Mouse (Mus musculus): ENCODE data around the gene Timm8a2. TPM values are rescaled to one million over a fixed set of nuclear protein-coding genes. Genes with fewer than 3 reads are reported as not detected.
A peak's percentile ranks its signal among the peaks of the same experiment; 100 is the strongest.

Timm8a2 gene
- polyA plus RNA-seq, 1 experiment from 2014 or later, result not detected

GRCm38 (mm10) chr14:122011768-122012167, 22.7 kb upstream of the Timm8a2 start:
- Histone ChIP-seq H3K9me3 (replicated peaks) (no peaks in the 10 kb centered on the region), H3K9ac (no peak overlapping the region), H3K4me3 (no peak overlapping the region), H3K4me2 (no peak overlapping the region), H3K27me3 (no peaks in the 10 kb centered on the region), H3K27ac (no peak overlapping the region), H3K4me1 (replicated peaks) (peaks cover 23% of the 10 kb centered on the region), H3K36me3 (peaks cover 9% of the 10 kb centered on the region; the same call in 1 of the 2 replicates)
- WGBS, result 86% methylated on average over 8 of the region's 8 CpGs
- no peak for ATAC-seq (replicated peaks; ENCODE audit: insufficient number of reproducible peaks, insufficient read depth, low FRiP score, low read depth)

- 47% methylated on average over 5 of the region's 5 CpGs for WGBS
- H3K36me3 ChIP-seq, result peaks cover 9% of the 10 kb centered on the region; the same call in 1 of the 2 replicates
- ATAC-seq (replicated peaks; ENCODE audit: insufficient number of reproducible peaks, insufficient read depth, low FRiP score, low read depth), result no peak
- H3K27ac ChIP-seq, result no peak overlapping the region
- no peaks in the 10 kb centered on the region for H3K9me3 ChIP-seq (replicated peaks)
- no peak overlapping the region for H3K4me3 ChIP-seq
- H3K4me2 ChIP-seq, result no peak overlapping the region
- H3K27me3 ChIP-seq, result no peaks in the 10 kb centered on the region
- no peak overlapping the region for H3K9ac ChIP-seq
- peaks cover 27% of the 10 kb centered on the region for H3K4me1 ChIP-seq (replicated peaks)
Observed at GRCm38 (mm10) chr14:122012193-122012592, 22.3 kb upstream of the Timm8a2 start.

GRCm38 (mm10) chr14:122012814-122013213, 21.7 kb upstream of the Timm8a2 start:
- Histone ChIP-seq H3K4me3 (no peak overlapping the region), H3K4me2 (no peak overlapping the region), H3K27me3 (no peaks in the 10 kb centered on the region), H3K27ac (peak overlapping the region; percentile 21; the same call in 1 of the 2 replicates), H3K4me1 (replicated peaks) (peaks cover 30% of the 10 kb centered on the region), H3K9ac (no peak overlapping the region), H3K9me3 (replicated peaks) (no peaks in the 10 kb centered on the region), H3K36me3 (peaks cover 9% of the 10 kb centered on the region; the same call in 1 of the 2 replicates)
- ATAC-seq (replicated peaks; ENCODE audit: insufficient number of reproducible peaks, insufficient read depth, low FRiP score, low read depth), result no peak
- WGBS, result 71% methylated on average over 13 of the region's 13 CpGs

GRCm38 (mm10) chr14:122013417-122013951, 21.0 kb upstream of the Timm8a2 start:
- Histone ChIP-seq H3K4me3 (no peak overlapping the region), H3K9ac (no peak overlapping the region), H3K4me2 (no peak overlapping the region), H3K27ac (peak overlapping the region; percentile 21; the same call in 1 of the 2 replicates), H3K27me3 (no peaks in the 10 kb centered on the region), H3K4me1 (replicated peaks) (peaks cover 30% of the 10 kb centered on the region), H3K9me3 (replicated peaks) (no peaks in the 10 kb centered on the region), H3K36me3 (peaks cover 9% of the 10 kb centered on the region; the same call in 1 of the 2 replicates)
- no peak for ATAC-seq (replicated peaks; ENCODE audit: insufficient number of reproducible peaks, insufficient read depth, low FRiP score, low read depth)
- 74% methylated on average over 14 of the region's 14 CpGs for WGBS

- Histone ChIP-seq H3K4me2 (no peak overlapping the region), H3K9ac (no peak overlapping the region), H3K4me1 (replicated peaks) (peaks cover 39% of the 10 kb centered on the region), H3K9me3 (replicated peaks) (no peaks in the 10 kb centered on the region), H3K27me3 (no peaks in the 10 kb centered on the region), H3K36me3 (no peaks in the 10 kb centered on the region), H3K27ac (no peak overlapping the region), H3K4me3 (no peak overlapping the region)
- no peak for ATAC-seq (replicated peaks; ENCODE audit: insufficient number of reproducible peaks, insufficient read depth, low FRiP score, low read depth)
- 83% methylated on average over 2 of the region's 2 CpGs for WGBS
Observed at GRCm38 (mm10) chr14:122017958-122018357, 16.5 kb upstream of the Timm8a2 start.

GRCm38 (mm10) chr14:122019389-122019788, 15.1 kb upstream of the Timm8a2 start:
- no peak for ATAC-seq (replicated peaks; ENCODE audit: insufficient number of reproducible peaks, insufficient read depth, low FRiP score, low read depth)
- no peaks in the 10 kb centered on the region for H3K9me3 ChIP-seq (replicated peaks)
- peaks cover 39% of the 10 kb centered on the region for H3K4me1 ChIP-seq (replicated peaks)
- no peak overlapping the region for H3K27ac ChIP-seq
- H3K27me3 ChIP-seq, result no peaks in the 10 kb centered on the region
- no peak overlapping the region for H3K4me2 ChIP-seq
- H3K4me3 ChIP-seq, result no peak overlapping the region
- no peak overlapping the region for H3K9ac ChIP-seq
- WGBS, result 87% methylated on average over 2 of the region's 2 CpGs
- no peaks in the 10 kb centered on the region for H3K36me3 ChIP-seq

GRCm38 (mm10) chr14:122020567-122020966, 13.9 kb upstream of the Timm8a2 start:
- H3K27me3 ChIP-seq, result no peaks in the 10 kb centered on the region
- H3K4me3 ChIP-seq, result no peak overlapping the region
- H3K9me3 ChIP-seq (replicated peaks), result no peaks in the 10 kb centered on the region
- 88% methylated on average over 6 of the region's 6 CpGs for WGBS
- peaks cover 31% of the 10 kb centered on the region for H3K4me1 ChIP-seq (replicated peaks)
- H3K36me3 ChIP-seq, result no peaks in the 10 kb centered on the region
- no peak overlapping the region for H3K4me2 ChIP-seq
- no peak overlapping the region for H3K27ac ChIP-seq
- ATAC-seq (replicated peaks; ENCODE audit: insufficient number of reproducible peaks, insufficient read depth, low FRiP score, low read depth), result no peak
- no peak overlapping the region for H3K9ac ChIP-seq

GRCm38 (mm10) chr14:122023054-122023453, 11.4 kb upstream of the Timm8a2 start:
- no peaks in the 10 kb centered on the region for H3K27me3 ChIP-seq
- no peak overlapping the region for H3K4me2 ChIP-seq
- H3K4me1 ChIP-seq (replicated peaks), result peaks cover 15% of the 10 kb centered on the region
- H3K4me3 ChIP-seq, result no peak overlapping the region
- H3K9ac ChIP-seq, result no peak overlapping the region
- no peak overlapping the region for H3K27ac ChIP-seq
- WGBS, result 84% methylated on average over 1 of the region's 1 CpGs
- no peaks in the 10 kb centered on the region for H3K36me3 ChIP-seq
- no peak for ATAC-seq (replicated peaks; ENCODE audit: insufficient number of reproducible peaks, insufficient read depth, low FRiP score, low read depth)
- no peaks in the 10 kb centered on the region for H3K9me3 ChIP-seq (replicated peaks)

- no peaks in the 10 kb centered on the region for H3K36me3 ChIP-seq
- H3K9ac ChIP-seq, result no peak overlapping the region
- peaks cover 15% of the 10 kb centered on the region for H3K4me1 ChIP-seq (replicated peaks)
- no peak overlapping the region for H3K27ac ChIP-seq
- H3K4me2 ChIP-seq, result no peak overlapping the region
- no peak for ATAC-seq (replicated peaks; ENCODE audit: insufficient number of reproducible peaks, insufficient read depth, low FRiP score, low read depth)
- H3K9me3 ChIP-seq (replicated peaks), result no peaks in the 10 kb centered on the region
- H3K4me3 ChIP-seq, result no peak overlapping the region
- H3K27me3 ChIP-seq, result no peaks in the 10 kb centered on the region
Observed at GRCm38 (mm10) chr14:122023928-122024327, 10.5 kb upstream of the Timm8a2 start.

GRCm38 (mm10) chr14:122028926-122029745, 5.3 kb upstream of the Timm8a2 start:
- Histone ChIP-seq H3K4me2 (no peak overlapping the region), H3K36me3 (no peaks in the 10 kb centered on the region), H3K9ac (no peak overlapping the region), H3K9me3 (replicated peaks) (no peaks in the 10 kb centered on the region), H3K27me3 (no peaks in the 10 kb centered on the region), H3K4me3 (no peak overlapping the region), H3K4me1 (replicated peaks) (0 out of 2 replicates have a peak, but pooled peaks cover 3% of the 10 kb centered on the region), H3K27ac (no peak overlapping the region)
- 84% methylated on average over 11 of the region's 11 CpGs for WGBS
- no peak for ATAC-seq (replicated peaks; ENCODE audit: insufficient number of reproducible peaks, insufficient read depth, low FRiP score, low read depth)

GRCm38 (mm10) chr14:122029851-122030250, 4.6 kb upstream of the Timm8a2 start:
- Histone ChIP-seq H3K36me3 (no peaks in the 10 kb centered on the region), H3K4me2 (no peak overlapping the region)
- 82% methylated on average over 4 of the region's 4 CpGs for WGBS

More at GRCm38 (mm10) chr14:122029851-122030250, 4.6 kb upstream of the Timm8a2 start:
- Histone ChIP-seq H3K4me3 (no peak overlapping the region), H3K4me1 (replicated peaks) (0 out of 2 replicates have a peak, but pooled peaks cover 3% of the 10 kb centered on the region), H3K9me3 (replicated peaks) (no peaks in the 10 kb centered on the region), H3K9ac (no peak overlapping the region), H3K27me3 (no peaks in the 10 kb centered on the region), H3K27ac (no peak overlapping the region)
- ATAC-seq (replicated peaks; ENCODE audit: insufficient number of reproducible peaks, insufficient read depth, low FRiP score, low read depth), result no peak
